Mouse (Mus musculus): Measurements from ENCODE around the gene Nacc2. TPM values are rescaled to one million over a fixed set of nuclear protein-coding genes. Genes with fewer than 3 reads are reported as not detected.

Nacc2 gene
- polyA plus RNA-seq, 1 experiment, result 51.2 TPM

- no peak for TF ChIP-seq CTCF (IDR thresholded peaks at IDR 0.05; ENCODE audit: extremely low read depth, insufficient read length, insufficient replicate concordance, low read depth, low read length)
- no peak for TF ChIP-seq POLR2A (IDR thresholded peaks at IDR 0.05; ENCODE audit: low read depth, low read length)
- WGBS, result 51% methylated on average over 2 of the region's 2 CpGs
- peaks cover 14% of the 10 kb centered on the region for H3K36me3 ChIP-seq (ENCODE audit: control insufficient read depth, insufficient read depth, low read length)
- no peaks in the 10 kb centered on the region for H3K4me1 ChIP-seq (ENCODE audit: control insufficient read depth, insufficient read depth, insufficient read length, low read length)
- H3K27ac ChIP-seq (ENCODE audit: insufficient read depth, low read depth, low read length), result 0 out of 2 replicates have a peak overlapping the region, but pooled peaks have one; percentile 3
- no peak overlapping the region for H3K4me3 ChIP-seq (ENCODE audit: low read depth, low read length)
- H3K27me3 ChIP-seq (ENCODE audit: control insufficient read depth, insufficient read depth, low read length), result no peaks in the 10 kb centered on the region
Observed at GRCm38 (mm10) chr2:26055747-26056102, 67.3 kb downstream of the Nacc2 start.

- TF ChIP-seq POLR2A (IDR thresholded peaks at IDR 0.05; ENCODE audit: low read depth, low read length), result no peak
- TF ChIP-seq CTCF (IDR thresholded peaks at IDR 0.05; ENCODE audit: extremely low read depth, insufficient read length, insufficient replicate concordance, low read depth, low read length), result peak; percentile 85; the same call in 1 of the 2 replicates
- 51% methylated on average over 8 of the region's 8 CpGs for WGBS
Observed at GRCm38 (mm10) chr2:26055046-26055746, 67.8 kb downstream of the Nacc2 start.

DNA sequence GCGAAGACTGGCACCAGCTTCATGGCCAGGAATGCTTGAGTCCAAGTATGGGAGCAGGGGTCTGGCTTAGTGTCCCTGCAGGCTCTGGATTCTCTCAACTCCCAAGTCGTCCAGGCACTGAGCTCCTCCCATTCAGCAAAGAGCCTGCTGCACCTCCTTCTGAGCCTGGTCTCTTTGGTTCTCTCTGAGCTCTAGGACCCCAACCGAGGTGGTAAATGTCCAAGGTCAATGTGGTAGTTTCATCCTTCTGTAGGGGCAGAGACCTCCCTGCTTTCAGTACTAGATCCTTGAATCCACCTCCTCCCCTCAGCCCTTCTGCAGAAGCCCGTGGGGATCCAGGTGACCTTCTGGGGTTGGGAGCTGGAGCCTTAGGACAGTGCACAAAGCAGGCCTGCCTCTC lies 70.2 kb downstream of the Nacc2 start:
- H3K27ac ChIP-seq (ENCODE audit: insufficient read depth, low read depth, low read length), result peak overlapping the region; percentile 4; the same call in 1 of the 2 replicates
- no peaks in the 10 kb centered on the region for H3K27me3 ChIP-seq (ENCODE audit: control insufficient read depth, insufficient read depth, low read length)
- H3K4me1 ChIP-seq (ENCODE audit: control insufficient read depth, insufficient read depth, insufficient read length, low read length), result no peaks in the 10 kb centered on the region
- no peaks in the 10 kb centered on the region for H3K36me3 ChIP-seq (ENCODE audit: control insufficient read depth, insufficient read depth, low read length)
- H3K4me3 ChIP-seq (ENCODE audit: low read depth, low read length), result no peak overlapping the region
- WGBS, result 35% methylated on average over 4 of the region's 4 CpGs
- no peak for TF ChIP-seq CTCF (IDR thresholded peaks at IDR 0.05; ENCODE audit: extremely low read depth, insufficient read length, insufficient replicate concordance, low read depth, low read length)
- no peak for TF ChIP-seq POLR2A (IDR thresholded peaks at IDR 0.05; ENCODE audit: low read depth, low read length)

More at GRCm38 (mm10) chr2:26055046-26055746, 67.8 kb downstream of the Nacc2 start:
- peaks cover 9% of the 10 kb centered on the region for H3K36me3 ChIP-seq (ENCODE audit: control insufficient read depth, insufficient read depth, low read length)
- H3K4me1 ChIP-seq (ENCODE audit: control insufficient read depth, insufficient read depth, insufficient read length, low read length), result no peaks in the 10 kb centered on the region
- no peaks in the 10 kb centered on the region for H3K27me3 ChIP-seq (ENCODE audit: control insufficient read depth, insufficient read depth, low read length)
- no peak overlapping the region for H3K4me3 ChIP-seq (ENCODE audit: low read depth, low read length)
- H3K27ac ChIP-seq (ENCODE audit: insufficient read depth, low read depth, low read length), result 0 out of 2 replicates have a peak overlapping the region, but pooled peaks have one; percentile 3

- no peak for TF ChIP-seq CTCF (IDR thresholded peaks at IDR 0.05; ENCODE audit: extremely low read depth, insufficient read length, insufficient replicate concordance, low read depth, low read length)
- no peak for TF ChIP-seq POLR2A (IDR thresholded peaks at IDR 0.05; ENCODE audit: low read depth, low read length)
- 60% methylated on average over 5 of the region's 5 CpGs for WGBS
- Histone ChIP-seq H3K4me3 (ENCODE audit: low read depth, low read length) (no peak overlapping the region), H3K27me3 (ENCODE audit: control insufficient read depth, insufficient read depth, low read length) (no peaks in the 10 kb centered on the region), H3K4me1 (ENCODE audit: control insufficient read depth, insufficient read depth, insufficient read length, low read length) (no peaks in the 10 kb centered on the region), H3K36me3 (ENCODE audit: control insufficient read depth, insufficient read depth, low read length) (no peaks in the 10 kb centered on the region), H3K27ac (ENCODE audit: insufficient read depth, low read depth, low read length) (no peak overlapping the region)
Observed at GRCm38 (mm10) chr2:26048816-26049215, 74.2 kb downstream of the Nacc2 start.

GRCm38 (mm10) chr2:26044216-26044615 lies 78.8 kb downstream of the Nacc2 start:
- H3K4me3 ChIP-seq (ENCODE audit: low read depth, low read length), result no peak overlapping the region
- H3K36me3 ChIP-seq (ENCODE audit: control insufficient read depth, insufficient read depth, low read length), result no peaks in the 10 kb centered on the region
- WGBS, result 77% methylated on average over 9 of the region's 9 CpGs
- H3K27me3 ChIP-seq (ENCODE audit: control insufficient read depth, insufficient read depth, low read length), result no peaks in the 10 kb centered on the region; the same call in 1 of the 2 replicates
- TF ChIP-seq CTCF (IDR thresholded peaks at IDR 0.05; ENCODE audit: extremely low read depth, insufficient read length, insufficient replicate concordance, low read depth, low read length) (no peak), POLR2A (IDR thresholded peaks at IDR 0.05; ENCODE audit: low read depth, low read length) (no peak)
- H3K27ac ChIP-seq (ENCODE audit: insufficient read depth, low read depth, low read length), result no peak overlapping the region
- H3K4me1 ChIP-seq (ENCODE audit: control insufficient read depth, insufficient read depth, insufficient read length, low read length), result peaks cover 10% of the 10 kb centered on the region; the same call in 1 of the 2 replicates

DNA sequence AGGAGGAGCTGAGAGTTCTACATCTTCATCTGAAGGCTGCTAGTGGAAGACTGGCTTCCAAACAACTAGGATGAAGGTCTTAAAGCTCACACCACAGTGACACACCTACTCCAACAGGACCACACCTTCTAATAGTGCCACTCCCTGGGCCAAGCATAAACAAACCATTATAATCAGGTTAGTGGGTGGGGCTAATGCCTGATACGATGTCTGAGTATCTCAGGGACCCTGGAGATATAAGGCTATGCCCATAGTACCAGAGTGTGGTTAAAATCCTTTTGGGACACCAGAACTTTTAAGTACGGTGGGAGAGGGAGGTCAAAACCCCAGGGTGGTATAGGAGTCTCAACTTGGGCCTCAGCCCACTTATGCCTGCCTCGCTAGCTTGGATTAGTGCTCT lies 80.4 kb downstream of the Nacc2 start:
- Histone ChIP-seq H3K4me3 (ENCODE audit: low read depth, low read length) (no peak overlapping the region), H3K4me1 (ENCODE audit: control insufficient read depth, insufficient read depth, insufficient read length, low read length) (peaks cover 10% of the 10 kb centered on the region; the same call in 1 of the 2 replicates), H3K27ac (ENCODE audit: insufficient read depth, low read depth, low read length) (no peak overlapping the region), H3K36me3 (ENCODE audit: control insufficient read depth, insufficient read depth, low read length) (no peaks in the 10 kb centered on the region), H3K27me3 (ENCODE audit: control insufficient read depth, insufficient read depth, low read length) (no peaks in the 10 kb centered on the region; the same call in 1 of the 2 replicates)
- 63% methylated on average over 3 of the region's 3 CpGs for WGBS
- no peak for TF ChIP-seq CTCF (IDR thresholded peaks at IDR 0.05; ENCODE audit: extremely low read depth, insufficient read length, insufficient replicate concordance, low read depth, low read length)
- TF ChIP-seq POLR2A (IDR thresholded peaks at IDR 0.05; ENCODE audit: low read depth, low read length), result no peak

DNA sequence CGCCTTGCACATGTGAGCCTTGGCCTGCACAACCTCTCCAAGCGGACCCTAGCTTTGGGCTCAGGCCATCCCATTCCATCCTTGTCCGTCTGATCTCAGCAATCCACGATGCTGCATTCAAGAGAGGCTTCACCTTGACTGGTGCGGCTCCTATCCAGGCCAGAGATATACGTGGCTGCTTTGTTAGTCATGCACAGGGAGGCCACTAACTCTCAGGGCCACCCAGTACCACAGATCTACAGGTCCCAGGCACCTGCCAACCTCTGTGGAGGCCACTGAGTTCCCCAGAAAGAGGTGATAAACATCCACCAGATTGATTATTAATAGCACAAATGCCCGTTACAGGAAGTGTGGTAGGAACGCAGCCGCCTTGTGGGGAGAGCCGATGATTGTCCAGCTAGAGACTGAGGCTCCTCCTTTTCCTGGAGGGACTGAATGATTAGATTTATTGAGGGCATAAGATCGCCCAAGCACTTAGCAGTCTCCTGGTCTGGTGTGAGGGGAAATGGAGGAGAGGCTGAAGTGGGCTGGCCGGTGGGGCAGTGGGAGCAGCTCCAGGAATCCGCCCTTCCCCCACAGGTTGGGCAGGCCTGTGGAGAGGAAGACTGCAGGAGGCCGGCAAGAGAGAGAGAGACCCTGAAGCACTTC lies 81.7 kb downstream of the Nacc2 start:
- Histone ChIP-seq H3K4me1 (ENCODE audit: control insufficient read depth, insufficient read depth, insufficient read length, low read length) (peaks cover 10% of the 10 kb centered on the region; the same call in 1 of the 2 replicates), H3K36me3 (ENCODE audit: control insufficient read depth, insufficient read depth, low read length) (no peaks in the 10 kb centered on the region), H3K27ac (ENCODE audit: insufficient read depth, low read depth, low read length) (no peak overlapping the region), H3K4me3 (ENCODE audit: low read depth, low read length) (no peak overlapping the region), H3K27me3 (ENCODE audit: control insufficient read depth, insufficient read depth, low read length) (no peaks in the 10 kb centered on the region; the same call in 1 of the 2 replicates)
- no peak for TF ChIP-seq POLR2A (IDR thresholded peaks at IDR 0.05; ENCODE audit: low read depth, low read length)
- TF ChIP-seq CTCF (IDR thresholded peaks at IDR 0.05; ENCODE audit: extremely low read depth, insufficient read length, insufficient replicate concordance, low read depth, low read length), result no peak
- 29% methylated on average over 14 of the region's 14 CpGs for WGBS

Measured in small intestine, adult 2 months (tissue).